Mouse (Mus musculus): ENCODE data around the gene Zfp949.
A peak's percentile ranks its signal among the peaks of the same experiment; 100 is the strongest.
"Not testable (repeated sequence)": the region's sequence is repeated elsewhere in the genome, so short reads cannot be mapped to it uniquely, and the experiment has no call there.

Zfp949 gene

DNA sequence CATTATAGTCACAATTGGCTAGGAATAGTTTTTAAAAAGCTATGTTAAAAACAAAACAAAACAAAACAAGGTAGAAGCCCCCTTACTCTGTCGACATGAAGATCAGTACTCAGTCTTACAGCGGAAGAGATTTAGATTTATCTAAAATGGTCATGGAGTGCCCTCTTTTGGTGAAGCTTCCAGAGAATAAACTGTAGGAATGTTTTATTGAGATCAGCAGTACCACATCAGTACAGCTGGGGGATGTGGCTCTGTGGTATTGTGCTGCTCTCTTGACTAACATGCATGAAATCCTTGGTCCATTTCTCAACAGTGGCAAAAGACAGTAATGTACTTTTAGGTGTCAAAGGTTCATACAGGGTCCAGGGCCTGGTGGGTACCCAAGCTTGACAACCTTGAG lies 5.0 kb upstream of the Zfp949 start:
- no peak for DNase-seq (ENCODE audit: low spot score in 2 of 2)

DNA sequence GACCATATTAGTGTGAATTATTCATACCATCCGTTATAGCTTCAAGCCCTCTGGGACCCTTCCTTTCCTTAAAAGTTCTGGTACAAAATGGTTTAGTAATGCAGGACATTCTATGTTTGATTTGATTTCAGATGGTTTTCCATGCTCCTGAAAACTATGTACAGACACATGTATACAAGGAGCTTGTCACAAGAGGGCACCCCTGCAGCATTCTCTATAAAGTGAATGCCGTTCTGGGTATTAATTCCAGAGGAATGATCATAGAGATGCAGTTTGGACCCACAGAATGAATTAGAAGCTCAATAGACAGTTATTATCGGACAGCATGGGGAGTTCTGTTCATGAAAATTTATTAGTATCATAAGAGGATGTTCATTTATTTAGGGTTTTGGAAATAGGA lies 2.3 kb upstream of the Zfp949 start:
- DNase-seq (ENCODE audit: low spot score in 2 of 2), result no peak

DNA sequence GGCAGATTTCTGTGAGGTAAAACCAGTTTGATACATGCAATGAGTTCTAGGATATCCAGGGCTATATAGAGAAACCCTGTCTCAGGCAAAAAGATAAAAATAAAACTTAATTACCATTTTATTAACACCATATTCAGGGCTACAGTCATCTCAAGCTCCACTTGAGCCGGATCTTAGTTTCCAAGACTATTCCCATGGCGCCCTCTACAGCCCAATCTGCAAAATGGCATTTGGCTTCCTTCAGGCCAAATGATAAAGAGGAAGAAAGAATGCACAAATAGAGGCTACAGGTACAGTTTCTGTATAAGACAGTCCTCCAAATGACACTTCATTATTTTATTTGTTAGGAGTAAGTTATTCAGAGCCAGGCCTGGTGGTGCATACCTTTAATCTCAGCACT lies 1.7 kb upstream of the Zfp949 start:
- DNase-seq (ENCODE audit: low spot score in 2 of 2), result no peak

GRCm38 (mm10) chr9:88546657-88547056 lies 1.2 kb upstream of the Zfp949 start:
- DNase-seq (ENCODE audit: low spot score in 2 of 2), result no peak

GRCm38 (mm10) chr9:88547270-88547669 lies 550 bp upstream of the Zfp949 start:
- no peak for DNase-seq (ENCODE audit: low spot score in 2 of 2)

DNA sequence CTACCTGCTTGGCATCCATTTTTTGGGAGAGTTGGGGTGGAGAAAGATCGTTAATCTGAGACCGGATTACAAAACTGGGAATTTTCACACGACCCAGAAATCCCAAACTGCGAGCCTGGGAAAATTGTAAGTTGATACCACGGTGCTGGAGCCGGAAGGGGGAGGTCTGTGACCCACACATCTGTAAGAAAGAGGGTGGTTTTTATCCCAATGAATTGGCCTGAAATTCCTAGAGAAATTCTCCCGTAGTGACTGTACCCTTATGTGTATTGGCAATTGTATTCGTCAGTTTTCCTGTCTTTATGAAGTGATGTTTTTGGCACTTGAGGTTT lies 760 bp downstream of the Zfp949 start:
- no peak for DNase-seq (ENCODE audit: low spot score in 2 of 2)

DNA sequence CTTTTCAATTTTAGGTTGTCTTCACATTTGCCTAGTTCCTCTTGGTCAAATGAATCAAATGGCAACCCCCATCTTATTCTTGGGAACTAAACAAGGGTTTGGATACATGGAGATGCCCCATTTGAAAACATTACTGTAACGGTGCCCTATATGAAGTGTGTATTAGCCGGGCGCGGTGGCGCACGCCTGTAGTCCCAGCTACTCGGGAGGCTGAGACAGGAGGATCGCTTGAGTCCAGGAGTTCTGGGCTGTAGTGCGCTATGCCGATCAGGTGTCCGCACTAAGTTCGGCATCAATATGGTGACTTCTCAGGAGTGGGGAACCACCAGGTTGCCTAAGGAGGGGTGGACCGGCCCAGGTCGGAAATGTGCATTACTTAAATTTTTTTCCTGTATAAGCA lies 5.3 kb downstream of the Zfp949 start:
- no peak for DNase-seq (ENCODE audit: low spot score in 2 of 2)

GRCm38 (mm10) chr9:88558146-88558545 lies 10.3 kb downstream of the Zfp949 start:
- no peak for DNase-seq (ENCODE audit: low spot score in 2 of 2)

DNA sequence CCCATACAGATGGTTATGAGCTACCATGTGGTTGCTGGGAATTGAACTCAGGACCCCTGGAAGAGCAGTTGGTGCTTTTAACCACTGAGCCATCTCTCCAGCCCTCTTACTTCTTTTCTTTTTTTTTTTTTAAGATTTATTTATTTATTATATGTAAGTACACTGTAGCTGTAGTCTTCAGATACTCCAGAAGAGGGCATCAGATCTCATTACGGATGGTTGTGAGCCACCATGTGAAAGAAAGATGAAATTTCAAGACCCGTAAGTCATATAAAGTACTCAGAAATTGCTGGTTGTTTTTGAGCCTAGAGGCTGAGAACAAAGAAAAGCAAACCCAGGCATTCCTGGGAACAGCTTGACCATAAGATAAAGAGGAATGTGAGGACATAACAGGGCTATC lies 13.7 kb downstream of the Zfp949 start:
- not testable (repeated sequence) for DNase-seq (ENCODE audit: low spot score in 2 of 2)

GRCm38 (mm10) chr9:88570471-88570870 lies 22.7 kb downstream of the Zfp949 start:
- not testable (repeated sequence) for DNase-seq (ENCODE audit: low spot score in 2 of 2)

DNA sequence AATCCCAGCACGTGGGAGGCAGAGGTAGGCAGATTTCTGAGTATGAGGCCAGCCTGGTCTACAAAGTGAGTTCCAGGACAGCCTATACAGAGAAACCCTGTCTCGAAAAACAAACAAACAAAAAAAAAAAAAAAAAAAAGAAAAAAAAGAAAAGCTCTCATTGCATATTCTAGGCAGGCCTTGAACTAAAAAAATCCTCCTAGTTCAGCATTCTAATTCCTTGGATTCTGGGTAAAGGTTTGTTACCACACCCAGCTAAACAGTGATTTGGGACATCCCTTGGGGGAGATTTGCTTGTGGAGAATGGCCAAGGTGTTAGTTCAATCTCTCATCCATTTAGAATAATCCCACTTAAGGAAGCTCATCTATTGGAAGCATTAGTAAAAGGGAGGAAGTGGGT lies 32.8 kb downstream of the Zfp949 start, which contains the start of gene Trim43a:
TSS of gene Trim43a (plus strand) at position 301 of the 400 bp plus-strand sequence.
- DNase-seq (ENCODE audit: low spot score in 2 of 2), result not testable (repeated sequence)

DNA sequence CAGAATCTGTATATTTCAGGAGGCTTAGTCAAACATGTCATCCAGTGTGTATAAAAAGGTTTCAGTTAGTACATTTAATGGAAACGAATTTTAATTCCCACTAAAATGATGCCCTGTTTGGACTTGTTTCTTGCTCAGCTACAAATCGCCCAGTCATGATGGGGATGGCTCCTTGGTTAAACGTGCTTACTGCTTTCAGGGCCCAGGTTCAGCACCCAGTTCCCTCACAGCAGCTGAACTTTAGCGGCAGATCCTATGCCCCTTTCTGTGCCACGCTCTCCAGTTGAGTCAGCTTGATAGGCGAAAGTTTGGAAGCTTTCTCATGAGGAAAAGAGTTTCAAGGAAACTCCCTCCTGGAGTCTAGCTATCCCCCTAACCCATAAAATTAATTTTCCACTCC lies 45.9 kb downstream of the Zfp949 start:
- DNase-seq (ENCODE audit: low spot score in 2 of 2), result not testable (repeated sequence)

DNA sequence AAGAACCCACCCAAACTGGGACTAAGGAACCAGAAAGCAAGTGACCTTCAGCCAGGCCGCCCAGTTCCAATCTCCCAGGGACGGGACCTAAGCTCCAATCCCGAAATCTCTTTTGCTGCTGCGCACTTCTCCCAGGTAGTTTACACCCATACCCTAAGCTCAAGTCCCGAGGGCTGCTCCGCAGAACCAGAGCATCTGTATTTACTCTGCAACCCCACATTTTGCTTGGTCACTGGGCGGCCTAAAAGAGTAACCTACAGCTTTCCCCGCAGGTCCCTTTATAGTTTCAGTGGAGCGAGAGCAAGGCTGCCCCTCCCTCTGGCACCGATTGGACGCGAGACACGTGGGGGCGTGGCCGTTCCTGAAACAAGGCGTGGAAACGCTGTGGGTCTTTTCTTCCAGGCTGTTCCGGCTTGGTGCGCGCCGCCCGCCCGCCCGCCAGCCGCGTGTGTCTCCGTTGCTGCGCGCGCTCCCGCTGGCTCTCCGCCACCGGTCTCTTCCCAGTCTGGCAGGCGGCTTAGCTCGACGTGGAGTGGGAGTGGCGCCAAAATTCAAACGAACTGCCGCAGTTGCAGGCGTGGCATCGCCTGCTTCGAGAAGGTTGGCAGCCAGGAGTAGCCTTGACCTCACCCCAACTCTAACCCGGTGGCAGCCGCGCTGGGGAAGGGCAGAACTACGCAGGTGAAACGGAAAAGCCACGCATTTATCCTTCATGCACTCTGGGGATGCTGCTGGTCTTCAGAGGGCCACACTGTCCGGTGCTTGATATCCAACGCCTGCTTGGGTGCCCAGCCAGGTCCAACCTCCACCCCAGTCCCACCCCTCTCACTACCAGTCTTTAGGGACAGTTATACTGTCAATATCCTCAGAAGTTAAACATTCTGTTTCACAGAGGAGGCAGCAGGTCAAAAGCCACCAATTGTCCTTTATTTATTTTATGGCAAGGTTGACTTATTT lies 51.7 kb downstream of the Zfp949 start:
- DNase-seq (ENCODE audit: low spot score in 2 of 2), result peak; percentile 97 to 100

Data from frontal cortex, postnatal 10 days (tissue).